Mouse (Mus musculus) kidney, embryonic 14.5 days (tissue): ENCODE data around the gene Scml4. TPM values are rescaled to one million over a fixed set of nuclear protein-coding genes. Genes with fewer than 3 reads are reported as not detected.

Source experiments
- ATAC-seq: fragments of 200-750 bp; cut with Nextera tagmentation; 2 replicates; pipeline ENCODE4 v1.8.0; 2017; ENCODE audit warnings: moderate number of reproducible peaks, mild to moderate bottlenecking, moderate TSS enrichment, moderate library complexity; ENCODE audit not compliant: low FRiP score, low TSS enrichment
- H3K27ac ChIP-seq: fragments of 300-500 bp; sonication (generic); 2 replicates; pipeline ENCODE4 v1.5.1; 2014; ENCODE audit warnings: low read depth, mild to moderate bottlenecking, low read length, moderate library complexity, mixed read lengths
- H3K27me3 ChIP-seq: fragments of 300-500 bp; sonication (generic); 2 replicates; pipeline ENCODE4 v1.6.1; 2014; ENCODE audit warnings: mild to moderate bottlenecking, low read length; ENCODE audit not compliant: control insufficient read depth, insufficient read depth
- H3K36me3 ChIP-seq: fragments of 300-500 bp; sonication (generic); 2 replicates; pipeline ENCODE4 v1.6.1; 2014; ENCODE audit warnings: low read length, mixed read lengths; ENCODE audit not compliant: control insufficient read depth, insufficient read depth
- H3K4me1 ChIP-seq: fragments of 300-500 bp; sonication (generic); 2 replicates; pipeline ENCODE4 v1.6.1; 2014; ENCODE audit warnings: low read length, mixed read lengths; ENCODE audit not compliant: control insufficient read depth, insufficient read depth
- H3K4me2 ChIP-seq: fragments of 300-500 bp; sonication (generic); replicated peaks from 2 replicates; pipeline ENCODE4 v1.6.1; 2014; ENCODE audit warnings: low read depth, mild to moderate bottlenecking, low read length
- H3K4me3 ChIP-seq: fragments of 300-500 bp; sonication (generic); 2 replicates; pipeline ENCODE4 v1.5.1; 2014; ENCODE audit warnings: mild to moderate bottlenecking, low read length
- H3K9ac ChIP-seq: fragments of 300-500 bp; sonication (generic); 2 replicates; pipeline ENCODE4 v1.6.1; 2014; ENCODE audit warnings: low read depth, mild to moderate bottlenecking, low read length, moderate library complexity
- H3K9me3 ChIP-seq: fragments of 300-500 bp; sonication (generic); 2 replicates; pipeline ENCODE4 v1.6.1; 2016; ENCODE audit warnings: low read length; ENCODE audit not compliant: control insufficient read depth
- WGBS: fragments of 180-500 bp; shearing (Covaris S2); extraction: QIAGEN DNeasy Blood & Tissue Kit; methylation state at CpG from one replicate; pipeline ENCODE4 v1.1.7; 2014; 5-methylcytosine and 5-hydroxymethylcytosine counted together
- polyA plus RNA-seq: library from polyadenylated mRNA; unstranded; fragments of >200 nt; fragmentation: Nextera tagmentation; extraction: Ambion mirVana; gene quantifications from 2 replicates; pipeline ENCODE4 v1.2.1, GENCODE M21; 2014

Scml4 gene
- polyA plus RNA-seq, 1 experiment from 2014 or later: 0.53 TPM

DNA sequence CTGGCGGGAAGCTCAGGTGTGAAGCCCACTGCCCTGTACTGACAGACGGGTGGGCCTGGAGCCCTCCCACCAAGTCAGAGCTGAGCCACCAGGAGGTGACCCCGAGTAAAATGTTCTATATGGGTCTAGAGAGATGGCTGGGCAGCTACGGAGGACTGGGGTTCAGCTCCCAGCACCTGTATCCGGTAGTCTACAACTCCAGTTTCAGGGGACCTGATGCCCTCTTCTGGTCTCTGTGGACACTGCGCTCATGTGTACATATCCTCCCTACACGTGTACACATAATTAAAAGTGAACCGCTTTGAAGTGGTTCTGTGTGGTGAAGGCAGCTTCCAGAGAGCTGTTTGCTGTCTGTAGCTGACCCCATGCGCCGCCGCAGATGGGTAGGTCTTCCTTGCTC is 20.1 kb upstream of the Scml4 start:
- 91% methylated on average over 11 of the region's 11 CpGs for WGBS
- peaks cover 7% of the 10 kb centered on the region; the same call in 1 of the 2 replicates for H3K36me3 ChIP-seq
- no peak overlapping the region for H3K9ac ChIP-seq
- H3K4me1 ChIP-seq: no peaks in the 10 kb centered on the region
- no peak overlapping the region for H3K4me3 ChIP-seq
- H3K27me3 ChIP-seq: no peaks in the 10 kb centered on the region
- no peaks in the 10 kb centered on the region; the same call in 1 of the 2 replicates for H3K9me3 ChIP-seq
- no peak for ATAC-seq
- H3K27ac ChIP-seq: no peak overlapping the region
- H3K4me2 ChIP-seq: no peak overlapping the region

GRCm38 (mm10) chr10:42841531-42842195 is 18.5 kb upstream of the Scml4 start:
- no peaks in the 10 kb centered on the region; the same call in 1 of the 2 replicates for H3K36me3 ChIP-seq
- H3K27me3 ChIP-seq: no peaks in the 10 kb centered on the region
- H3K9me3 ChIP-seq: no peaks in the 10 kb centered on the region; the same call in 1 of the 2 replicates
- no peaks in the 10 kb centered on the region for H3K4me1 ChIP-seq
- no peak overlapping the region for H3K4me2 ChIP-seq
- no peak overlapping the region for H3K4me3 ChIP-seq
- 68% methylated on average over 16 of the region's 16 CpGs for WGBS
- no peak overlapping the region for H3K27ac ChIP-seq
- H3K9ac ChIP-seq: no peak overlapping the region
- ATAC-seq: no peak

- H3K9me3 ChIP-seq: no peaks in the 10 kb centered on the region; the same call in 1 of the 2 replicates
- H3K4me1 ChIP-seq: no peaks in the 10 kb centered on the region
- H3K4me2 ChIP-seq: no peak overlapping the region
- H3K36me3 ChIP-seq: no peaks in the 10 kb centered on the region
- no peak overlapping the region for H3K4me3 ChIP-seq
- H3K9ac ChIP-seq: no peak overlapping the region
- no peaks in the 10 kb centered on the region for H3K27me3 ChIP-seq
- peak; percentile 77 for ATAC-seq
- 8% methylated on average over 9 of the region's 9 CpGs for WGBS
- no peak overlapping the region for H3K27ac ChIP-seq
Measured at GRCm38 (mm10) chr10:42842358-42842757, 17.8 kb upstream of the Scml4 start.

DNA sequence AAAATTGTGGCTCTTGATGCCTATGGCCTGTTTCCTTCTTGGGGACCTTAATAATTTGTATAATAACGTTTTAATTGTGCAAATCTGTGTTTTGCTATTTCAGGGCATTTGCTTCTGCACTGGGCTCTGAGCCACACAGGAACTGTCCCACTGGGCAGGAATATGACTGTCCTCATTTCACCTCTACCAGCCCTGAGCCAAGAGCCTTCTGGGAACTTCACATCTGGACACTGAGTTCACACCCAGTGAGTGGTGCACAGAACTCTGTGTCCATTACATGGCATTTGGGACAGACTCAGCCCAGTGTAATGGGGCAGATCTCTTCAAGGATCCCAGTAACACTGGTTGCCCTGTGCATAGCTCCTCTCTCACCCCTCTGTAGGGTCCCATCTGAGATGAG is 16.8 kb upstream of the Scml4 start:
- no peaks in the 10 kb centered on the region for H3K36me3 ChIP-seq
- no peaks in the 10 kb centered on the region for H3K4me1 ChIP-seq
- no peak overlapping the region for H3K4me2 ChIP-seq
- WGBS: 63% methylated on average over 1 of the region's 1 CpGs
- no peaks in the 10 kb centered on the region; the same call in 1 of the 2 replicates for H3K9me3 ChIP-seq
- H3K27me3 ChIP-seq: no peaks in the 10 kb centered on the region
- ATAC-seq: no peak
- no peak overlapping the region for H3K27ac ChIP-seq
- no peak overlapping the region for H3K9ac ChIP-seq
- H3K4me3 ChIP-seq: no peak overlapping the region

DNA sequence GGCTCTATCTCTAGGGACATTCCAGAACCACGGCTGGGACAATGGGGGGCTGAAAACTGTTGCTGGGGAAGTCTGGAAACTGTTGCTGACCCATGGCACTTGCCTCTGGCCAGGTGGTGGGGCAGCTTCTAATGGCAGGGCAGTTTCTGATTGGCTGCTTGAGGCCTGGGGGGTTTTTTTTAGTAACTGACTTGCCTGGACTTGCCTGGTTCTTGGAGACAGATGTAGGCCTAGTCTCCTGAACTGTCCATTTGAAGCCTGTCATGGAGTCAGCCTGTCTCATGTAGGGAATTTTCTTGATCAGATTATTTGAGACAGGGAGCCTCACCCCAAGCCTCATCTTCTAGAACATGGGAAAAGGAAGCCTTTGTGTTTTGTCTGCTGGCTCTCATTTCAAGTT is 14.7 kb upstream of the Scml4 start:
- Histone ChIP-seq H3K27me3 (no peaks in the 10 kb centered on the region), H3K4me3 (no peak overlapping the region), H3K9me3 (no peaks in the 10 kb centered on the region), H3K36me3 (no peaks in the 10 kb centered on the region), H3K4me1 (no peaks in the 10 kb centered on the region), H3K27ac (no peak overlapping the region), H3K9ac (no peak overlapping the region), H3K4me2 (no peak overlapping the region)
- 42% methylated on average over 1 of the region's 1 CpGs for WGBS
- ATAC-seq: no peak

GRCm38 (mm10) chr10:42848179-42849080 is 11.7 kb upstream of the Scml4 start:
- H3K27ac ChIP-seq: no peak overlapping the region
- H3K4me2 ChIP-seq: no peak overlapping the region
- H3K4me1 ChIP-seq: no peaks in the 10 kb centered on the region
- peaks cover 1% of the 10 kb centered on the region; the same call in 1 of the 2 replicates for H3K9me3 ChIP-seq
- ATAC-seq: no peak
- no peaks in the 10 kb centered on the region for H3K27me3 ChIP-seq
- H3K4me3 ChIP-seq: no peak overlapping the region
- H3K36me3 ChIP-seq: no peaks in the 10 kb centered on the region
- H3K9ac ChIP-seq: no peak overlapping the region
- WGBS: 80% methylated on average over 13 of the region's 13 CpGs

DNA sequence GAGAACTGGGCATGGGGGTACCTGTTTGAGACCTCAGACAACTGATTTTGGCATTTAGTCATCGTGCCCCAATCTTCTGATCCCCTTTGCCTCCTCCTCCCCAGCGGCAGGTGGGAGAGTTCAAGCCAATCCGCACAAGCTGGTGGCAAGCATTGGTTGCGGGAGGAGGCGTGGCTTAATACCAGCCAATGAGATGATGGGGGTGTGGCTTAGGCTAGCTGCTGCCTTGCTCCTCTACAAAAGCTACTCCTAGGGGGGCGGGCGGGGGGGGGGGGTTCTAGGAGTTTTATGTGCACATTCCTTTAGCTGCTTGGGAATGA is 11.1 kb upstream of the Scml4 start:
- peaks cover 4% of the 10 kb centered on the region; the same call in 1 of the 2 replicates for H3K9me3 ChIP-seq
- H3K4me1 ChIP-seq: no peaks in the 10 kb centered on the region
- no peak for ATAC-seq
- no peak overlapping the region for H3K27ac ChIP-seq
- no peak overlapping the region for H3K4me3 ChIP-seq
- no peaks in the 10 kb centered on the region for H3K36me3 ChIP-seq
- no peaks in the 10 kb centered on the region for H3K27me3 ChIP-seq
- WGBS: 85% methylated on average over 7 of the region's 7 CpGs
- H3K9ac ChIP-seq: no peak overlapping the region
- no peak overlapping the region for H3K4me2 ChIP-seq

DNA sequence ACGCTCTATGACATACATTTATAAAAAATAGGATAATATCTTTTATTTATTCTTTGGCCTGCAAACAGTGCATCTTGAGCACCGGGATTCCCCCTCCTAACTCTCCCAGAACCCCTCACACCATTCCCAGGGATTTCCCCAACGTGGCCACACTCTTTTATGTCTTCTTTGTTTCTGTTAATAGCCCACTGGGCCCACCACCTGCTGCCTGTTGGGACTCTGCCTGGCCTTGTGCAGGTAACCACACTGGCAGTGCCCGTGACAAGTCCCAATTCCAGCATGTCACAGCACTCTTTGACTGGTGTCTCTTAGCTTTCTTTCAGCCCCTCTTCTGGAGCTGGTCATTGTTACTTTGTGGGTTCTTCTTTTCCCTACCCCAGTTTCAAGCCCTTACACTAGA is 5.3 kb upstream of the Scml4 start:
- Histone ChIP-seq H3K4me2 (no peak overlapping the region), H3K4me1 (peaks cover 11% of the 10 kb centered on the region; the same call in 1 of the 2 replicates), H3K9ac (no peak overlapping the region), H3K27me3 (no peaks in the 10 kb centered on the region), H3K36me3 (no peaks in the 10 kb centered on the region), H3K9me3 (peaks cover 4% of the 10 kb centered on the region; the same call in 1 of the 2 replicates), H3K4me3 (no peak overlapping the region), H3K27ac (peak overlapping the region; percentile 65; the same call in 1 of the 2 replicates)
- WGBS: 64% methylated on average over 4 of the region's 4 CpGs
- no peak for ATAC-seq

- peaks cover 11% of the 10 kb centered on the region; the same call in 1 of the 2 replicates for H3K4me1 ChIP-seq
- WGBS: 36% methylated on average over 5 of the region's 5 CpGs
- H3K36me3 ChIP-seq: no peaks in the 10 kb centered on the region
- H3K27me3 ChIP-seq: no peaks in the 10 kb centered on the region
- ATAC-seq: no peak
- peak overlapping the region; percentile 65; the same call in 1 of the 2 replicates for H3K27ac ChIP-seq
- peaks cover 4% of the 10 kb centered on the region; the same call in 1 of the 2 replicates for H3K9me3 ChIP-seq
- H3K4me2 ChIP-seq: no peak overlapping the region
- H3K9ac ChIP-seq: no peak overlapping the region
- H3K4me3 ChIP-seq: no peak overlapping the region
Measured at GRCm38 (mm10) chr10:42855250-42855649, 4.9 kb upstream of the Scml4 start.
